Mouse (Mus musculus): Measurements from ENCODE around the gene Ceacam10. TPM values are rescaled to one million over a fixed set of nuclear protein-coding genes. Genes with fewer than 3 reads are reported as not detected.
"Not testable (repeated sequence)": the region's sequence is repeated elsewhere in the genome, so short reads cannot be mapped to it uniquely, and the experiment has no call there.

Gene Ceacam10
- polyA plus RNA-seq (2016; fragmentation: Nextera tagmentation; extraction: Ambion mirVana) = not detected in 2 replicates

- H3K4me1 ChIP-seq; H3K36me3 ChIP-seq; H3K27ac ChIP-seq; H3K4me2 ChIP-seq (replicated peaks); H3K9me3 ChIP-seq (replicated peaks); H3K9ac ChIP-seq; H3K27me3 ChIP-seq; H3K4me3 ChIP-seq; ATAC-seq (ENCODE audit: low FRiP score): not testable (repeated sequence)
- WGBS = 51% methylated on average over 4 of the region's 4 CpGs
Observed at GRCm38 (mm10) chr7:24776918-24777317, at the start of gene Ceacam10. Gene Ceacam10, plus strand, starts transcription at chr7:24777206.

DNA sequence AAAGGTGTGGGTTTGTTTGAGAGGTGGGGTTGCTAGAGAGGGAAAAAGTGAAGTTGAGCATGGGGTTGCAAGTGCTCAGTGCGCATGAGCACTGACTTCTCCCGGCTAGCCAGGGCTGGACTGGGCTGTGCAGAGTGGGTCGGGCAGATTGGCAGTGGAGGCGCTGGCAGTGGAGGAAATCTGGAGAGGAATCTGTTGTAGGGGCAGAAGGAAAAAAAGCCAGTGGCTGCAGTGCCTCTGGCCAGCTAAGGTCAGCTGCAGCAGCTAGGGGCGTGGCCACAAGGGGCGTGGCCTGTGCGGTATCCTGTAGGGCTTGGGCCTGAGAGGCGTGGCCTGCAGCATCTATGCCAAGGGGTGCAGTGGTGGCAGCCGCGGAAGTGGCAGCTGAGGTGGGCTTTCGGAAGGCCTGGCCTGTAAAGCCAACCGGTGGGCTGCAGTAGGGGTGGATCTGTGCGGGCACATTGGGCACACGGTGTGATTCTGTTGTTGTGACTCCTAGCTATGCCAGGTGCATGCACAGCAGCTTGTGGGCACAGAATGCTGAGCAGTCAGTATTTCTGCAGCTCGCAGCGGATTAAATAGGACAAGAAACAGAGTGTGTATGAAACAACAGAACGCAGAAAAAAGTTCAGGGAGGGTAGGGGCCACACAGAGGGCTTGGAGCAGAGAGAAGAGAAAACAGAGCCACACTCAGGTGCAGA is 40.9 kb upstream of the Ceacam10 start:
- H3K9ac ChIP-seq = no peak overlapping the region
- 15% methylated on average over 17 of the region's 17 CpGs for WGBS

GRCm38 (mm10) chr7:24750695-24751094 is 26.3 kb upstream of the Ceacam10 start:
- Histone ChIP-seq H3K36me3 (no peaks in the 10 kb centered on the region), H3K4me2 (replicated peaks) (no peak overlapping the region), H3K4me3 (no peak overlapping the region), H3K27me3 (no peaks in the 10 kb centered on the region), H3K9ac (peak overlapping the region; percentile 29; the same call in 1 of the 2 replicates), H3K9me3 (replicated peaks) (no peaks in the 10 kb centered on the region), H3K4me1 (0 out of 2 replicates have a peak, but pooled peaks cover 5% of the 10 kb centered on the region), H3K27ac (no peak overlapping the region)
- WGBS = 59% methylated on average over 4 of the region's 4 CpGs
- no peak for ATAC-seq (ENCODE audit: low FRiP score)

More for the DNA sequence above, 40.9 kb upstream of the Ceacam10 start:
- ATAC-seq (ENCODE audit: low FRiP score) = peak; percentile 43
- Histone ChIP-seq H3K27ac (no peak overlapping the region), H3K4me2 (replicated peaks) (peak overlapping the region; percentile 36), H3K4me3 (peak overlapping the region; percentile 5; the same call in 1 of the 2 replicates), H3K9me3 (replicated peaks) (no peaks in the 10 kb centered on the region), H3K27me3 (no peaks in the 10 kb centered on the region), H3K36me3 (no peaks in the 10 kb centered on the region), H3K4me1 (peaks cover 3% of the 10 kb centered on the region)

DNA sequence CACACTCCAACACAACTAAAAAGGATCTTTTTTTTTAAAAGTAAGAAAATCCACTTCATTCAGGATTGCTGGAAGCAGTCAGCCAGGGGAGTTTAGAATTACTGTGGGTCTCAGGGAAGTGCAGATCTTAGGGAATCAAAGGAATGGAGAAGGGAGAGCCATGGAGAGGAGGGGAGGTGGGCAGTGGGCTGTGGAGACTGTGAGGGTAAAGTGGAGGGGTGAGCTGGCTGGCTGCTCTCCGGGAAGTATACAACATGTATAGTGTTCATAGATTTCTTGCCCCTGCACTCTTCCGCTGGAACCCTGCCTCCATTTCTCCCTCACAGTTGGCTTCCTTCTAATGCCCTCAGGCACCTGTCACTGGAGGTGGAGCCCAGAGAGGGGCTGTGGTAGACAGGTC is 25.4 kb upstream of the Ceacam10 start:
- ATAC-seq (ENCODE audit: low FRiP score) = no peak
- Histone ChIP-seq H3K4me1 (0 out of 2 replicates have a peak, but pooled peaks cover 5% of the 10 kb centered on the region), H3K27ac (no peak overlapping the region), H3K36me3 (no peaks in the 10 kb centered on the region), H3K27me3 (no peaks in the 10 kb centered on the region), H3K9me3 (replicated peaks) (no peaks in the 10 kb centered on the region), H3K4me3 (no peak overlapping the region), H3K4me2 (replicated peaks) (no peak overlapping the region), H3K9ac (no peak overlapping the region)
- WGBS = 92% methylated on average over 2 of the region's 2 CpGs

GRCm38 (mm10) chr7:24753476-24753875 is 23.5 kb upstream of the Ceacam10 start:
- WGBS = 81% methylated on average over 5 of the region's 5 CpGs
- no peaks in the 10 kb centered on the region for H3K9me3 ChIP-seq (replicated peaks)
- no peak overlapping the region for H3K4me3 ChIP-seq
- no peak overlapping the region for H3K9ac ChIP-seq
- no peaks in the 10 kb centered on the region for H3K27me3 ChIP-seq
- 0 out of 2 replicates have a peak, but pooled peaks cover 5% of the 10 kb centered on the region for H3K4me1 ChIP-seq
- ATAC-seq (ENCODE audit: low FRiP score) = no peak
- no peaks in the 10 kb centered on the region for H3K36me3 ChIP-seq
- H3K4me2 ChIP-seq (replicated peaks) = no peak overlapping the region
- no peak overlapping the region for H3K27ac ChIP-seq

DNA sequence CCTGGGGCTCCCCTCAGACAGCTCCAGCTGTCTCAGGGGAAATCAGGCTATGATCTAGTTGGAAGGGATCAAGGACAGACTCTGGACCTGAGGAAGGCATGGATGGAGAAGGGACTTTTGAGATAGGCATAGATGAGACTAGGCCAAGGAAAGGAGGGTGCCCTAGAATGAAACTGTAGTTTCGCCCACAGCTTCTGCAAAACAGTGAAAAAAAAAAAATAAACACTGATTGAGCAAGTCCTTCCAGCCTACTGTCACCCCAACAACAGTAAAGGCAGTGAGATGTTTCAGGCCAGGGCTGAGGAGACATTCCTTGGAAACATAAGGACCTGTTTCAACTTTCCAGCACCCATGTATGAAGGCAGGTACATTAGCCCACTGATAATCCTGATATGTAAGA is 18.5 kb upstream of the Ceacam10 start:
- no peak for ATAC-seq (ENCODE audit: low FRiP score)
- no peaks in the 10 kb centered on the region for H3K27me3 ChIP-seq
- H3K4me2 ChIP-seq (replicated peaks) = no peak overlapping the region
- 93% methylated on average over 1 of the region's 1 CpGs for WGBS
- H3K27ac ChIP-seq = no peak overlapping the region
- H3K36me3 ChIP-seq = no peaks in the 10 kb centered on the region
- H3K4me1 ChIP-seq = no peaks in the 10 kb centered on the region
- H3K4me3 ChIP-seq = no peak overlapping the region
- no peak overlapping the region for H3K9ac ChIP-seq
- H3K9me3 ChIP-seq (replicated peaks) = no peaks in the 10 kb centered on the region

DNA sequence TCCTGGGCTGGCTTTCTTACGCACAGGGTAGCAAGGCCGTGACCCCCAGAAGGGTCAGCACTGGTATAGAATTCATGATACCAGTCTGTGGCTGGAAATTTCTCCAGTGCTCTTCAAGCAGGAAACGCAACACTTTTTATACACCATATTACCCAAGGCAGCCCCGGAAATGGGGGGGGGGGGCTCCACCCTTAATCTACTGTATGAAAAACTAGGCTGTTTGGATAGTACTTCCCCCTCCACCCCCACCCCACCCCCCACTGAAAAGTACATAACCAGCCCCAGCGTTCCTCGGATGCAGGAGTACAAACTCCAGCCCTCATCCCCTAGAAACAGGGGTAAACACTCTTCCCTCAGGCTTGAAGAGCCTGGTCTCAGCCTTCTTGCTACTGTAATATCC is 16.8 kb upstream of the Ceacam10 start, which contains the start of gene Cd177:
TSS of gene Cd177 (minus strand) at position 101 of the 400 bp plus-strand sequence.
- Histone ChIP-seq H3K9ac (no peak within 1 kb of the TSS), H3K4me3 (no peak within 1 kb of the TSS), H3K4me2 (replicated peaks) (no peak within 1 kb of the TSS), H3K27ac (no peak within 1 kb of the TSS), H3K4me1 (no peaks in the 10 kb centered on the region), H3K36me3 (no peaks in the 10 kb centered on the region), H3K9me3 (replicated peaks) (no peaks in the 10 kb centered on the region), H3K27me3 (no peaks in the 10 kb centered on the region)
- WGBS = 67% methylated on average over 6 of the region's 6 CpGs
- no peak for ATAC-seq (ENCODE audit: low FRiP score)

DNA sequence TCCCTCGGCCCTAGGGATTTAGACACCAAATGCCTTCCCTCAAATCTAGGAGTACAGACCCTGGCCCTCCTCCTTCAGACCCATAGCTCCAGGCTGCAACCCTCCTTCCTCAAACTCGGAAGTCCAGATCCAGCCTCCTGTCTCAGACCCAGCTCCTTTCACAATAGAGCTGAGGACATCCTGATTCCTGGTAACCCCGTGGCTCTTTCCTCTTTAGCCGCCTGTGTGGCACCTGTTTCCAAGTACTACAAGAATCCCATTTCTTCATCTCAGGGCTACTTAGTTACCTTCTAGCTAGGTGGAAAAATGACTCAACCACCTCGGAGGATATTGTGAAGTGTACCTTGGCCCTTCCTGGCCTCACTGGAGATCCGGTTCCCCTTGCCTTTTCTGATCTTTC is 15.8 kb upstream of the Ceacam10 start:
- Histone ChIP-seq H3K4me2 (replicated peaks) (no peak overlapping the region), H3K27me3 (no peaks in the 10 kb centered on the region), H3K9ac (no peak overlapping the region), H3K4me1 (no peaks in the 10 kb centered on the region), H3K4me3 (no peak overlapping the region), H3K9me3 (replicated peaks) (no peaks in the 10 kb centered on the region), H3K27ac (no peak overlapping the region), H3K36me3 (no peaks in the 10 kb centered on the region)
- no peak for ATAC-seq (ENCODE audit: low FRiP score)
- 79% methylated on average over 6 of the region's 6 CpGs for WGBS

- no peak overlapping the region for H3K4me2 ChIP-seq (replicated peaks)
- 89% methylated on average over 8 of the region's 8 CpGs for WGBS
- no peak for ATAC-seq (ENCODE audit: low FRiP score)
- H3K36me3 ChIP-seq = no peaks in the 10 kb centered on the region
- no peak overlapping the region for H3K27ac ChIP-seq
- H3K4me3 ChIP-seq = no peak overlapping the region
- H3K9me3 ChIP-seq (replicated peaks) = no peaks in the 10 kb centered on the region
- no peaks in the 10 kb centered on the region for H3K4me1 ChIP-seq
- no peak overlapping the region for H3K9ac ChIP-seq
- H3K27me3 ChIP-seq = no peaks in the 10 kb centered on the region
Observed at GRCm38 (mm10) chr7:24762574-24762973, 14.4 kb upstream of the Ceacam10 start.

- Histone ChIP-seq H3K27ac (no peak overlapping the region), H3K9ac (no peak overlapping the region), H3K4me1 (no peaks in the 10 kb centered on the region), H3K36me3 (no peaks in the 10 kb centered on the region), H3K27me3 (no peaks in the 10 kb centered on the region), H3K4me2 (replicated peaks) (no peak overlapping the region), H3K9me3 (replicated peaks) (no peaks in the 10 kb centered on the region), H3K4me3 (no peak overlapping the region)
- no peak for ATAC-seq (ENCODE audit: low FRiP score)
Observed at GRCm38 (mm10) chr7:24771361-24771760, 5.6 kb upstream of the Ceacam10 start.

DNA sequence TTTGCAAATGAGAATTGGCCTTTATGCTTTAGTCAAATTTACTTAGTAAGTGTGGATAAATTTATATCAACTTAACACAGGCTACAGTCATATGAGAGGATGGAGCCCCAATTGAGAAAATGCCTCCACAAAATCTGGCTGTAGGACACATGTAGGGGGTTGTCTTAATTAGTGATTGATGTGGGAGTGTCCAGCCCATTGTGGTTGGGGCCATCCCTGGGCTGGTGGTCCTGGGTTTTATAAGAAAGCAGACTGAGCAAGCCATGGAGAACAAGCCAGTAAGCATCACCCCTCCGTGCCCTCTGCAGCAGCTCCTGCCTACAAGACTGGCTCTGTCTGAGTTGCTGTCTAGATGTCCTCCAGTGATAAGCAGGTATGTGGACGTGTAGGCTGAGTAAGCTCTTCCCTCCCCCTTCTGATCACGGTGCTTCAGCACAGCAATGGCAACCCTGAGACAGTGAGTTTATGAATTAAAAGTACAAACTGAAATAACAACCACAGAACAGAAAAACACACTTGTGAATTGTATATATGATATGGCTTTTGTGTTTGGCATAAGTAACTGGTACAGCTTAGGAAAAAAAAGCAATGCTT is 3.0 kb upstream of the Ceacam10 start:
- H3K9ac ChIP-seq = no peak overlapping the region
- no peak for ATAC-seq (ENCODE audit: low FRiP score)
- no peaks in the 10 kb centered on the region for H3K27me3 ChIP-seq
- no peaks in the 10 kb centered on the region for H3K36me3 ChIP-seq
- no peak overlapping the region for H3K4me3 ChIP-seq
- 59% methylated on average over 3 of the region's 3 CpGs for WGBS
- H3K9me3 ChIP-seq (replicated peaks) = no peaks in the 10 kb centered on the region
- H3K4me1 ChIP-seq = no peaks in the 10 kb centered on the region
- H3K4me2 ChIP-seq (replicated peaks) = no peak overlapping the region
- no peak overlapping the region for H3K27ac ChIP-seq

GRCm38 (mm10) chr7:24776145-24776544 is 861 bp upstream of the Ceacam10 start:
- WGBS = 86% methylated on average over 2 of the region's 2 CpGs
- no peaks in the 10 kb centered on the region for H3K9me3 ChIP-seq (replicated peaks)
- H3K36me3 ChIP-seq = no peaks in the 10 kb centered on the region
- H3K9ac ChIP-seq = no peak overlapping the region
- no peak for ATAC-seq (ENCODE audit: low FRiP score)
- H3K4me2 ChIP-seq (replicated peaks) = no peak overlapping the region
- no peaks in the 10 kb centered on the region for H3K4me1 ChIP-seq
- no peak overlapping the region for H3K4me3 ChIP-seq
- no peaks in the 10 kb centered on the region for H3K27me3 ChIP-seq
- H3K27ac ChIP-seq = no peak overlapping the region

DNA sequence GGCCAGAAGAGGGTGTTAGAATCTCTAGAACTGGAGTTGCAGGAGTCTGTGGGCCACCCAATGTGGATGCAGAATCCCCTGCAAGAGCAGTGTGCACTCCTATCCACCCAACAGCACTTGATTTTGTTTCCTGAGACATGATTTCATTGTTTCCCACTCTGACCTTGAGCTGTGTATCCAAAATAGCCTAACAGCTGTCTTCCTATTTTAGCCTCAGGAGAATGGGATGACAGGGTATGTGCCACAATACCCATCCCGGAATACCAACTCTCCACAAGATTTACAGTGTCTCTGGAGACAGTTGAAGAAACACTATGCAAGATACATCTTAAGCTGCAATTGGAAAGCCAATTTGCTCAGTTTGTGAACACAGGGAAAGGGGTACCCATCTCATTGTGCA is 20.9 kb downstream of the Ceacam10 start:
- Histone ChIP-seq H3K4me3 (no peak overlapping the region), H3K4me1 (no peaks in the 10 kb centered on the region), H3K27me3 (no peaks in the 10 kb centered on the region), H3K9ac (no peak overlapping the region), H3K36me3 (no peaks in the 10 kb centered on the region), H3K9me3 (replicated peaks) (peaks cover 26% of the 10 kb centered on the region), H3K27ac (no peak overlapping the region), H3K4me2 (replicated peaks) (no peak overlapping the region)
- no peak for ATAC-seq (ENCODE audit: low FRiP score)
- 100% methylated on average over 1 of the region's 1 CpGs for WGBS
